Mouse (Mus musculus) liver, postnatal 0 days (tissue): ENCODE data around the gene Sorcs2.

Experiments used
- CTCF ChIP-seq: sonication (generic); IDR thresholded peaks from 2 replicates; pipeline ENCODE4 v1.5.1; 2016; ENCODE audit warnings: antibody characterized with exemption, low read depth
- EP300 ChIP-seq: IDR thresholded peaks from 2 replicates; pipeline ENCODE4 v1.6.1; 2016; ENCODE audit warnings: antibody characterized with exemption, low read depth, mild to moderate bottlenecking

GRCm38 (mm10) chr5:36397837-36398282 is at the start of gene Sorcs2:
- peak; percentile 90 for TF ChIP-seq CTCF
- no peak for TF ChIP-seq EP300
